Mouse (Mus musculus): ENCODE data around the gene Olfr126. TPM values are rescaled to one million over a fixed set of nuclear protein-coding genes. Genes with fewer than 3 reads are reported as not detected.

The Olfr126 gene
- total and polyA plus RNA-seq, 3 experiments = not detected

GRCm38 (mm10) chr17:37863901-37864300 is 16.6 kb downstream of the Olfr126 start:
- Histone ChIP-seq H3K36me3 (ENCODE audit: control insufficient read depth in 1 of 2, insufficient read depth in 2 of 2, low read length in 2 of 2) (no peaks in the 10 kb centered on the region), H3K9ac (ENCODE audit: control insufficient read depth, low read depth, low read length, poor library complexity, severe bottlenecking) (no peak overlapping the region), H3K4me1 (ENCODE audit: control insufficient read depth in 1 of 2, insufficient read depth in 2 of 2, low read length in 2 of 2) (no peaks in the 10 kb centered on the region), H3K9me3 (replicated peaks; ENCODE audit: insufficient read depth, low read length) (no peaks in the 10 kb centered on the region), H3K4me3 (ENCODE audit: control insufficient read depth in 1 of 2, insufficient read depth in 1 of 2, low read depth in 2 of 2, low read length in 2 of 2) (no peak overlapping the region), H3K27ac (ENCODE audit: control insufficient read depth, low read depth, low read length) (no peak overlapping the region), H3K79me2 (ENCODE audit: control insufficient read depth, insufficient read depth, low read length, poor library complexity) (no peaks in the 10 kb centered on the region), H3K27me3 (ENCODE audit: control insufficient read depth in 1 of 2, insufficient read depth in 2 of 2, low read length in 2 of 2) (no peaks in the 10 kb centered on the region)
- TF ChIP-seq GABPA (IDR thresholded peaks at IDR 0.05; ENCODE audit: low read depth, low read length) = no peak
- TF ChIP-seq MXI1 (IDR thresholded peaks at IDR 0.05; ENCODE audit: low read depth, low read length) = no peak
- no peak for TF ChIP-seq SMC3 (IDR thresholded peaks at IDR 0.05; ENCODE audit: low read depth, low read length)
- no peak for TF ChIP-seq TBP (IDR thresholded peaks at IDR 0.05; ENCODE audit: low read depth, low read length)
- no peak for TF ChIP-seq MYC (IDR thresholded peaks at IDR 0.05; ENCODE audit: low read depth, low read length)
- TF ChIP-seq CTCF (IDR thresholded peaks at IDR 0.05 in 2 of 3, conservative IDR thresholded peaks at IDR 0.05 in 1 of 3; ENCODE audit: control insufficient read depth in 1 of 3, insufficient read depth in 1 of 3, low read depth in 2 of 3, low read length in 3 of 3, poor library complexity in 1 of 3, severe bottlenecking in 1 of 3) = no peak
- no peak for TF ChIP-seq RCOR1 (IDR thresholded peaks at IDR 0.05; ENCODE audit: low read depth, low read length)
- no peak for TF ChIP-seq USF1 (IDR thresholded peaks at IDR 0.05; ENCODE audit: low read depth, low read length)
- no peak for TF ChIP-seq ZNF384 (IDR thresholded peaks at IDR 0.05; ENCODE audit: low read depth, low read length)
- TF ChIP-seq BHLHE40 (IDR thresholded peaks at IDR 0.05; ENCODE audit: borderline replicate concordance, low read depth, low read length) = no peak
- no peak for TF ChIP-seq ZMIZ1 (IDR thresholded peaks at IDR 0.05; ENCODE audit: low read depth, low read length)
- TF ChIP-seq UBTF (IDR thresholded peaks at IDR 0.05; ENCODE audit: borderline replicate concordance, insufficient read depth, low read depth, low read length) = no peak
- no peak for TF ChIP-seq ELF1 (IDR thresholded peaks at IDR 0.05; ENCODE audit: low read depth, low read length)
- TF ChIP-seq JUND (IDR thresholded peaks at IDR 0.05; ENCODE audit: low read depth, low read length) = no peak
- no peak for TF ChIP-seq E2F4 (IDR thresholded peaks at IDR 0.05; ENCODE audit: borderline replicate concordance, low read depth, low read length)
- no peak for TF ChIP-seq HCFC1 (IDR thresholded peaks at IDR 0.05; ENCODE audit: low read depth, low read length)
- no peak for TF ChIP-seq RAD21 (IDR thresholded peaks at IDR 0.05; ENCODE audit: low read depth, low read length)
- no peak for DNase-seq (ENCODE audit: low read depth, low spot score)

GRCm38 (mm10) chr17:37869676-37870205 is 22.5 kb downstream of the Olfr126 start:
- TF ChIP-seq SMC3 (IDR thresholded peaks at IDR 0.05; ENCODE audit: low read depth, low read length) (no peak), NELFE (IDR thresholded peaks at IDR 0.05; ENCODE audit: low read depth, low read length) (no peak), CTCF (IDR thresholded peaks at IDR 0.05 in 2 of 3, conservative IDR thresholded peaks at IDR 0.05 in 1 of 3; ENCODE audit: control insufficient read depth in 1 of 3, insufficient read depth in 1 of 3, low read depth in 2 of 3, low read length in 3 of 3, poor library complexity in 1 of 3, severe bottlenecking in 1 of 3) (no peak), MAX (IDR thresholded peaks at IDR 0.05; ENCODE audit: low read length) (no peak), MXI1 (IDR thresholded peaks at IDR 0.05; ENCODE audit: low read depth, low read length) (no peak)
- no peaks in the 10 kb centered on the region for H3K9me3 ChIP-seq (replicated peaks; ENCODE audit: insufficient read depth, low read length)
- no peak overlapping the region for H3K4me3 ChIP-seq (ENCODE audit: control insufficient read depth in 1 of 2, insufficient read depth in 1 of 2, low read depth in 2 of 2, low read length in 2 of 2)
- H3K79me2 ChIP-seq (ENCODE audit: control insufficient read depth, insufficient read depth, low read length, poor library complexity) = no peaks in the 10 kb centered on the region
- peaks cover 0 to 2% of the 10 kb centered on the region in 2 experiments; a peak in 2 of 4 replicates for H3K36me3 ChIP-seq (ENCODE audit: control insufficient read depth in 1 of 2, insufficient read depth in 2 of 2, low read length in 2 of 2)
- no peak overlapping the region for H3K9ac ChIP-seq (ENCODE audit: control insufficient read depth, low read depth, low read length, poor library complexity, severe bottlenecking)
- no peaks in the 10 kb centered on the region; a peak in 1 of 4 replicates for H3K4me1 ChIP-seq (ENCODE audit: control insufficient read depth in 1 of 2, insufficient read depth in 2 of 2, low read length in 2 of 2)
- H3K27ac ChIP-seq (ENCODE audit: control insufficient read depth, low read depth, low read length) = no peak overlapping the region
- H3K27me3 ChIP-seq (ENCODE audit: control insufficient read depth in 1 of 2, insufficient read depth in 2 of 2, low read length in 2 of 2) = no peaks in the 10 kb centered on the region
- no peak for DNase-seq (ENCODE audit: low read depth, low spot score)

All from MEL (cell line).